Mouse (Mus musculus) G1E (cell line): ENCODE data around the gene Nck2.

Experiments
- CTCF ChIP-seq: IDR thresholded peaks from 2 replicates; pipeline ENCODE4 v1.5.1; 2012; ENCODE audit warnings: low read depth, low read length, inconsistent platforms, mixed read lengths
- GATA1 ChIP-seq: IDR thresholded peaks from 2 replicates; pipeline ENCODE4 v1.6.1; 2012; ENCODE audit warnings: borderline replicate concordance, low read length, inconsistent platforms, mixed read lengths

GRCm38 (mm10) chr1:43436554-43436953, 7.8 kb upstream of the Nck2 start:
- TF ChIP-seq CTCF (no peak), GATA1 (no peak)
